ENCODE assay signal across 8 mouse cellular contexts in the genomic region with DNA sequence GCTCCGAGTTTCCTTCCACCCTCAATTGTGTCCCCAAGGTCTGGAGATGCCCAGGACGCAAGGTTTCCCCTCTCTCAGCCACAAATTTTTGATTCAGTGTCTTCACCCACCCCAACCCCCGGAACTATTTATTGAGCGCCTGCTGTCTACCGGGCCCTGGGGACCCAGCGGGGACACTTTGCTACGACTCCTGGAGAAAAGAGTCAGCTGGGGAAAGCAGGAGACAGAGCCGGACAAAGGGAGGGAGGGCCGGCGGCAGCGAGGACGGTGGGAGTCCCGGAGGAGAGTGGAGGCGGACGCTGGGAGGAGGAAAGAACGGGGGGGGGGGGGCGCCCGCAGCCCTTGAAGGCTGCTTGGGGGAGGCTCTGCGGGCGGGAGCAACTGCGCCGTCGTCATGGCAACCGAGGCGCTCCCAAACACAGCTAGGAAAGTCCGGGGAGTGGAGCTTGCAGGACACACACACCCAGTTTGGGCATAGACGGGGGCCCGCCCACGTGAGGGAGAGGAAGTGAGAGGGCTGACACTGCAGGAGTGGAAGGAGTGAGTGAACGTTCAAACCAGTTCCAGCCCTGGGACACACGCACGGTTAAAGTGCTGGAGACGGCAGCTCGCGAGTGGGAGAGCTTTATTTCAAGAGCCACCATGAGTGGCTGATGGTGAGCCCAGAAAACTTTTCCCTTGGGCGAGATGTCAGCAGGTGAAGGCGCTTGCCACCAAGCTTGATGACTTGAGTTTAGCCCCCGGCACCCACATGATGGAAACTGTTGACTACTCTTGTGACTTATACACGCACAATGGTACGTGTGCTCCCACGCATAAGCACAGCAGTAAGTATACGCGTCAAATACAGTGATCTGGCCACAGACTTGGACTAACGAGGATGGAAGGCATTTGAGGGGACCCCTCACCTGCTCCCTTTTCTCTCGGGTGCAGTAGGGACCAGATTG. TPM values are rescaled to one million over a fixed set of nuclear protein-coding genes. Genes with fewer than 3 reads are reported as not detected.
DNase-seq lines count a peak whose midpoint lies in the region; ATAC-seq and TF ChIP-seq lines count a peak whose summit lies in the region.

No protein-coding gene starts in this region.

- peak overlapping the region; percentile 58 for H3K4me3 ChIP-seq in heart, embryonic 11.5 days (ENCODE audit: low read depth, low read length)
- H3K4me3 ChIP-seq in kidney, embryonic 14.5 days (ENCODE audit: low read length): peak overlapping the region; percentile 50
- peak overlapping the region; percentile 85 for H3K4me3 ChIP-seq in liver, embryonic 12.5 days
- H3K4me3 ChIP-seq in myocyte: peak overlapping the region; percentile 37
- H3K4me3 ChIP-seq in stomach, embryonic 14.5 days (ENCODE audit: low read depth, low read length): peak overlapping the region; percentile 46

- ATAC-seq in erythroblast, adult 5-6 weeks (replicated peaks; ENCODE audit: low FRiP score, poor library complexity, severe bottlenecking): peak; percentile 60
- ATAC-seq in heart, embryonic 11.5 days (replicated peaks; ENCODE audit: insufficient number of reproducible peaks, low FRiP score, low TSS enrichment): peak; percentile 62
- peak; percentile 64 for ATAC-seq in kidney, embryonic 14.5 days (ENCODE audit: low FRiP score, low TSS enrichment)
- ATAC-seq in liver, embryonic 12.5 days: peak; percentile 54
- ATAC-seq in stomach, embryonic 14.5 days (ENCODE audit: insufficient number of reproducible peaks, insufficient read depth, low FRiP score, low read depth): peak; percentile 75

- DNase-seq in A20 (ENCODE audit: low read depth, low spot score): peak; percentile 90
- DNase-seq in adrenal gland, postnatal 25 days: peak; percentile 87

- H3K9me3 ChIP-seq in heart, embryonic 11.5 days (replicated peaks; ENCODE audit: control insufficient read depth, low read length): no peaks in the 10 kb centered on the region
- H3K9me3 ChIP-seq in kidney, embryonic 14.5 days (ENCODE audit: control insufficient read depth, low read length): no peaks in the 10 kb centered on the region
- H3K9me3 ChIP-seq in liver, embryonic 12.5 days (replicated peaks): no peaks in the 10 kb centered on the region
- H3K9me3 ChIP-seq in stomach, embryonic 14.5 days (ENCODE audit: control insufficient read depth, low read depth, low read length): no peaks in the 10 kb centered on the region

- no peak for TF ChIP-seq POLR2A in myocyte (IDR thresholded peaks at IDR 0.05; ENCODE audit: insufficient read length, low read depth)

- WGBS in heart, embryonic 11.5 days (ENCODE audit: insufficient replicate concordance): 1% methylated on average over 43 of the region's 45 CpGs
- 2% methylated on average over 32 of the region's 45 CpGs for WGBS in kidney, embryonic 14.5 days
- WGBS in liver, embryonic 12.5 days (ENCODE audit: insufficient replicate concordance): under 1% methylated on average over 39 of the region's 45 CpGs
- WGBS in stomach, embryonic 14.5 days: under 1% methylated on average over 43 of the region's 45 CpGs

- peak overlapping the region; percentile 100 for H3K4me2 ChIP-seq in heart, embryonic 11.5 days
- peak overlapping the region; percentile 99 for H3K4me2 ChIP-seq in kidney, embryonic 14.5 days (replicated peaks; ENCODE audit: low read depth, low read length)
- peak overlapping the region; percentile 94 for H3K4me2 ChIP-seq in liver, embryonic 12.5 days
- H3K4me2 ChIP-seq in myocyte (ENCODE audit: low read depth): peak overlapping the region; percentile 98
- H3K4me2 ChIP-seq in stomach, embryonic 14.5 days (replicated peaks; ENCODE audit: low read depth, low read length): peak overlapping the region; percentile 98

- H3K79me2 ChIP-seq in myocyte (ENCODE audit: control insufficient read depth, insufficient read depth): peaks cover 6% of the 10 kb centered on the region

- no peaks in the 10 kb centered on the region for H3K27me3 ChIP-seq in heart, embryonic 11.5 days (ENCODE audit: control insufficient read depth, insufficient read depth, low read length)
- no peaks in the 10 kb centered on the region for H3K27me3 ChIP-seq in kidney, embryonic 14.5 days (ENCODE audit: control insufficient read depth, insufficient read depth, low read length)
- no peaks in the 10 kb centered on the region; the same call in 1 of the 2 replicates for H3K27me3 ChIP-seq in liver, embryonic 12.5 days (replicated peaks)
- H3K27me3 ChIP-seq in myocyte (ENCODE audit: control insufficient read depth, insufficient read depth, insufficient read length): no peaks in the 10 kb centered on the region
- H3K27me3 ChIP-seq in stomach, embryonic 14.5 days (ENCODE audit: control insufficient read depth, insufficient read depth, low read length): no peaks in the 10 kb centered on the region

- peak overlapping the region; percentile 86 for H3K9ac ChIP-seq in heart, embryonic 11.5 days (ENCODE audit: low read depth, low read length)
- peak overlapping the region; percentile 56 for H3K9ac ChIP-seq in kidney, embryonic 14.5 days (ENCODE audit: low read depth, low read length)
- peak overlapping the region; percentile 95 for H3K9ac ChIP-seq in liver, embryonic 12.5 days
- H3K9ac ChIP-seq in stomach, embryonic 14.5 days (replicated peaks; ENCODE audit: low read depth, low read length): peak overlapping the region; percentile 77

- H3K4me1 ChIP-seq in heart, embryonic 11.5 days (ENCODE audit: control insufficient read depth, insufficient read depth, low read length): peaks cover 24% of the 10 kb centered on the region
- peaks cover 34% of the 10 kb centered on the region for H3K4me1 ChIP-seq in kidney, embryonic 14.5 days (ENCODE audit: control insufficient read depth, insufficient read depth, low read length)
- H3K4me1 ChIP-seq in liver, embryonic 12.5 days: peaks cover 83% of the 10 kb centered on the region
- H3K4me1 ChIP-seq in stomach, embryonic 14.5 days (ENCODE audit: control insufficient read depth, insufficient read depth, low read length): peaks cover 16% of the 10 kb centered on the region; the same call in 1 of the 2 replicates

- no peaks in the 10 kb centered on the region for H3K36me3 ChIP-seq in heart, embryonic 11.5 days (ENCODE audit: control insufficient read depth, insufficient read depth, low read length)
- H3K36me3 ChIP-seq in kidney, embryonic 14.5 days (ENCODE audit: control insufficient read depth, insufficient read depth, low read length): no peaks in the 10 kb centered on the region
- peaks cover 2% of the 10 kb centered on the region; the same call in 1 of the 2 replicates for H3K36me3 ChIP-seq in liver, embryonic 12.5 days
- no peaks in the 10 kb centered on the region for H3K36me3 ChIP-seq in myocyte (ENCODE audit: control insufficient read depth, insufficient read depth)
- H3K36me3 ChIP-seq in stomach, embryonic 14.5 days (ENCODE audit: control insufficient read depth, insufficient read depth, low read length): no peaks in the 10 kb centered on the region

- H3ac ChIP-seq in myocyte (ENCODE audit: control insufficient read depth, insufficient read length): no peak overlapping the region

- peak overlapping the region; percentile 99 for H3K27ac ChIP-seq in heart, embryonic 11.5 days (ENCODE audit: low read depth, low read length)
- peak overlapping the region; percentile 97 for H3K27ac ChIP-seq in kidney, embryonic 14.5 days (ENCODE audit: low read depth, low read length)
- H3K27ac ChIP-seq in liver, embryonic 12.5 days: peak overlapping the region; percentile 81
- peak overlapping the region; percentile 99 for H3K27ac ChIP-seq in stomach, embryonic 14.5 days (ENCODE audit: low read length)

RNA-seq across cellular contexts. Expression of a gene that starts 1.4 kb away (rescaled TPM):
- 82.0 and 88.2 TPM in 2 replicates for total RNA-seq in adrenal gland, postnatal 25 days (2021)
- total RNA-seq in erythroblast, adult 5-6 weeks (2015; ENCODE audit: low replicate concordance): 6.3 and 10.9 TPM in 2 replicates
- total RNA-seq in erythroblast, adult 5-6 weeks (2017; ENCODE audit: low replicate concordance): 6.3 and 13.8 TPM in 2 replicates
- polyA plus RNA-seq in heart, embryonic 11.5 days (2014; fragmentation: Nextera tagmentation; extraction: Ambion mirVana): 72.5 and 78.9 TPM in 2 replicates
- 172 and 220 TPM in 2 replicates for polyA plus RNA-seq in kidney, embryonic 14.5 days (2014; fragmentation: Nextera tagmentation; extraction: Ambion mirVana)
- 96.4 and 98.0 TPM in 2 replicates for polyA plus RNA-seq in liver, embryonic 12.5 days (2016; fragmentation: Nextera tagmentation; extraction: Ambion mirVana)
- 133 TPM for polyA plus RNA-seq in myocyte (2012; fragmentation: generic; extraction: Trizol)
- 121 and 122 TPM in 2 replicates for polyA plus RNA-seq in stomach, embryonic 14.5 days (2014; fragmentation: Nextera tagmentation; extraction: Ambion mirVana)

RNA-seq across cellular contexts. Expression of a gene that starts 5.8 kb away (rescaled TPM):
- total RNA-seq in adrenal gland, postnatal 25 days (2021): 1.0 and 2.2 TPM in 2 replicates
- 5.4 and 9.0 TPM in 2 replicates for total RNA-seq in erythroblast, adult 5-6 weeks (2015; ENCODE audit: low replicate concordance)
- total RNA-seq in erythroblast, adult 5-6 weeks (2017; ENCODE audit: low replicate concordance): 0.98 and 2.3 TPM in 2 replicates
- polyA plus RNA-seq in heart, embryonic 11.5 days (2014; fragmentation: Nextera tagmentation; extraction: Ambion mirVana): 0.19 and 0.59 TPM in 2 replicates
- 1.1 and 1.4 TPM in 2 replicates for polyA plus RNA-seq in kidney, embryonic 14.5 days (2014; fragmentation: Nextera tagmentation; extraction: Ambion mirVana)
- 4.1 and 4.6 TPM in 2 replicates for polyA plus RNA-seq in liver, embryonic 12.5 days (2016; fragmentation: Nextera tagmentation; extraction: Ambion mirVana)
- not detected for polyA plus RNA-seq in myocyte (2012; fragmentation: generic; extraction: Trizol)
- 1.9 and 2.9 TPM in 2 replicates for polyA plus RNA-seq in stomach, embryonic 14.5 days (2014; fragmentation: Nextera tagmentation; extraction: Ambion mirVana)

RNA-seq across cellular contexts. Expression of a gene that starts 15.9 kb away (rescaled TPM):
- 89.7 and 101 TPM in 2 replicates for total RNA-seq in adrenal gland, postnatal 25 days (2021)
- total RNA-seq in erythroblast, adult 5-6 weeks (2015; ENCODE audit: low replicate concordance): 3.8 and 6.1 TPM in 2 replicates
- total RNA-seq in erythroblast, adult 5-6 weeks (2017; ENCODE audit: low replicate concordance): 1.4 and 7.7 TPM in 2 replicates
- polyA plus RNA-seq in heart, embryonic 11.5 days (2014; fragmentation: Nextera tagmentation; extraction: Ambion mirVana): 86.0 and 95.3 TPM in 2 replicates
- 102 and 118 TPM in 2 replicates for polyA plus RNA-seq in kidney, embryonic 14.5 days (2014; fragmentation: Nextera tagmentation; extraction: Ambion mirVana)
- polyA plus RNA-seq in liver, embryonic 12.5 days (2016; fragmentation: Nextera tagmentation; extraction: Ambion mirVana): 114 and 115 TPM in 2 replicates
- polyA plus RNA-seq in myocyte (2012; fragmentation: generic; extraction: Trizol): 40.4 TPM
- 81.3 and 82.4 TPM in 2 replicates for polyA plus RNA-seq in stomach, embryonic 14.5 days (2014; fragmentation: Nextera tagmentation; extraction: Ambion mirVana)

RNA-seq across cellular contexts. Expression of a gene that starts 22.1 kb away (rescaled TPM):
- 2.2 and 5.7 TPM in 2 replicates for total RNA-seq in adrenal gland, postnatal 25 days (2021)
- total RNA-seq in erythroblast, adult 5-6 weeks (2015; ENCODE audit: low replicate concordance): not detected in 2 replicates
- 0.60 TPM in 1 of 2 replicates, not detected in the other for total RNA-seq in erythroblast, adult 5-6 weeks (2017; ENCODE audit: low replicate concordance)
- polyA plus RNA-seq in heart, embryonic 11.5 days (2014; fragmentation: Nextera tagmentation; extraction: Ambion mirVana): 0.26 and 0.37 TPM in 2 replicates
- 0.31 and 0.41 TPM in 2 replicates for polyA plus RNA-seq in kidney, embryonic 14.5 days (2014; fragmentation: Nextera tagmentation; extraction: Ambion mirVana)
- polyA plus RNA-seq in liver, embryonic 12.5 days (2016; fragmentation: Nextera tagmentation; extraction: Ambion mirVana): 4.4 and 4.9 TPM in 2 replicates
- 54.1 TPM for polyA plus RNA-seq in myocyte (2012; fragmentation: generic; extraction: Trizol)
- 0.17 and 0.24 TPM in 2 replicates for polyA plus RNA-seq in stomach, embryonic 14.5 days (2014; fragmentation: Nextera tagmentation; extraction: Ambion mirVana)

RNA-seq across cellular contexts. Expression of a gene that starts 50.1 kb away (rescaled TPM):
- total RNA-seq in adrenal gland, postnatal 25 days (2021): 98.1 and 129 TPM in 2 replicates
- 1.2 and 5.9 TPM in 2 replicates for total RNA-seq in erythroblast, adult 5-6 weeks (2015; ENCODE audit: low replicate concordance)
- total RNA-seq in erythroblast, adult 5-6 weeks (2017; ENCODE audit: low replicate concordance): 0.28 and 1.4 TPM in 2 replicates
- polyA plus RNA-seq in heart, embryonic 11.5 days (2014; fragmentation: Nextera tagmentation; extraction: Ambion mirVana): 38.9 and 41.6 TPM in 2 replicates
- 62.2 and 62.6 TPM in 2 replicates for polyA plus RNA-seq in kidney, embryonic 14.5 days (2014; fragmentation: Nextera tagmentation; extraction: Ambion mirVana)
- polyA plus RNA-seq in liver, embryonic 12.5 days (2016; fragmentation: Nextera tagmentation; extraction: Ambion mirVana): 19.6 and 24.2 TPM in 2 replicates
- polyA plus RNA-seq in myocyte (2012; fragmentation: generic; extraction: Trizol): 38.5 TPM
- polyA plus RNA-seq in stomach, embryonic 14.5 days (2014; fragmentation: Nextera tagmentation; extraction: Ambion mirVana): 67.7 and 70.8 TPM in 2 replicates

Comparison
In these comparisons a context has a peak if more than half of its experiments do, and no peak if none do; other contexts are left out.
1. Peak in every context shown above with its lines: DNase-seq, ATAC-seq, H3K4me3 ChIP-seq and H3K27ac ChIP-seq.